Mouse (Mus musculus): ENCODE results near the gene S100pbp.

Gene S100pbp

DNA sequence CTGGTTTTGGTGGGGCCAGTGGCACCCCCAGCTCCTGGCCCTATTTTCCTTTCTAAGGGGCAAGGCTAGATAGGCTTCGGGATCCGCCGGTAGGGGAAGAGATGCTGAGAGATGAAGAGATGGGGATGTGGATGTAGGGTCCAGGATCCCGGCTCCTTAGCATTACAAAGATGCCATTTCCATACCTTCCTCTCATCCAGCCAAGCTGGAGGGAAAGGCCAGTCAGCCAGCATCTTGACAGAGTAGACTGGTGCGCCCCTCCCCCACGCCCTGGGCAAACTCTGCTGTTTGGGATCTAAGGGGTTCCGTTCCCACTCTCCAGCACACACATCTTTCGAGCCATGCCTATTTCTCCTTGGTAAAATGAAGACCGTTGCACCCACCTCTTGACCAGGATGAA is 83.5 kb downstream of the S100pbp start:
- DNase-seq (ENCODE audit: low read depth, low spot score): peak; percentile 62

GRCm38 (mm10) chr4:129105356-129105755 is 84.2 kb downstream of the S100pbp start, which contains the start of gene Tmem54:
Tmem54 (plus strand) TSS chr4:129105548.
- no peak for DNase-seq (ENCODE audit: low read depth, low spot score)

DNA sequence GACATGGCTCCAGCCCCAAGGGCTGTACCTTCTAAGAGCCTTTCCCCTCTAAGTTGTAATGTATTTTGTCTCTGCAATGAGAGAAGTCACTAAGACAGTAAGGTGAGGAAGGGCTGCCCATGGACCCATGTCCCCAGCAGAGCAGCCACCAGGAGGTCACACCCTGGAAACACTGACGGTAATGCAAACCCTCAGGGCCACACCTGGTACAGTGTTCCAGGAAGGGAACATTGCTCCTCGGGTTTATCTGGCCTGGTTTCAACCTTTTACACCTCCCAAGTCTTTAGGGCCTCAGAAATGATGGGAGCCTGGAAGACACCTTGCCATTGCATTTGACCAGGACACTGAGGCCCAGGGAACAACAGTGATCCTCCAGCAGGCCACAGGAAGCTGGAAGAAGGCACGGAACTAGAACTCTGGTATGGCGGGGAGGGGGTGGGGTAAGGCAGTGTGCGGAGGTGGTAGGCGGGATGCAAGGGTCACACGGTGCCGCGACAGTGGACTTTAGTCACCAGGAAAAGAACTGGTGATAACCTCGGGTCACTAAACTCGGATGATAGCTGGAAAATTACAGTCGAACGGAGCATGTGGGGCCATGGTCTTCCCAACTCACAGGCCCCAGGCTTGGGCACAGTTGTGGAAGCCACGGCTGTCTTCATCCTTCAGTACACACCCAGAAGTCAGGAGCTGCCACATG is 87.2 kb downstream of the S100pbp start:
- DNase-seq (ENCODE audit: low read depth, low spot score): no peak
